Mouse (Mus musculus) kidney, postnatal 0 days (tissue): ENCODE measurements at regions not wholly inside any gene's neighbourhood (a gene's known extent, or its start where the extent isn't known, plus 50 kb on each side); places are given as distances from the start of the nearest gene placed in this dataset.
A peak's percentile ranks its signal among the peaks of the same experiment; 100 is the strongest.

Experiments
- ATAC-seq: fragments of 200-750 bp; cut with Nextera tagmentation; replicated peaks from 2 replicates; pipeline ENCODE4 v1.8.0; 2017; ENCODE audit warnings: low read depth, moderate number of reproducible peaks, moderate TSS enrichment, moderate library complexity; ENCODE audit not compliant: low FRiP score
- DNase-seq: peaks from one replicate; pipeline ENCODE4 v3.0.0-alpha.2; 2016; ENCODE audit warnings: low spot score
- H3K27ac ChIP-seq: fragments of 300-500 bp; sonication (generic); 2 replicates; pipeline ENCODE4 v1.5.1; 2014; ENCODE audit warnings: mild to moderate bottlenecking
- H3K27me3 ChIP-seq: fragments of 300-500 bp; sonication (generic); 2 replicates; pipeline ENCODE4 v1.6.1; 2014; ENCODE audit warnings: low read length, mixed read lengths; ENCODE audit not compliant: insufficient read depth
- H3K36me3 ChIP-seq: fragments of 300-500 bp; sonication (generic); 2 replicates; pipeline ENCODE4 v1.6.1; 2014; ENCODE audit warnings: low read length, mixed read lengths; ENCODE audit not compliant: insufficient read depth
- H3K4me1 ChIP-seq: fragments of 300-500 bp; sonication (generic); replicated peaks from 2 replicates; pipeline ENCODE4 v1.6.1; 2014; ENCODE audit warnings: antibody characterized with exemption, low read length, mixed read lengths; ENCODE audit not compliant: insufficient read depth
- H3K4me2 ChIP-seq: fragments of 300-500 bp; sonication (generic); 2 replicates; pipeline ENCODE4 v1.6.1; 2014; ENCODE audit warnings: mild to moderate bottlenecking, low read length, moderate library complexity, mixed read lengths
- H3K4me3 ChIP-seq: fragments of 300-500 bp; sonication (generic); replicated peaks from 2 replicates; pipeline ENCODE4 v1.5.1; 2014; ENCODE audit warnings: low read depth, low read length
- H3K9ac ChIP-seq: fragments of 300-500 bp; sonication (generic); 2 replicates; pipeline ENCODE4 v1.6.1; 2014; ENCODE audit warnings: low read depth, low read length
- H3K9me3 ChIP-seq: fragments of 300-500 bp; sonication (generic); replicated peaks from 2 replicates; pipeline ENCODE4 v1.6.1; 2016; ENCODE audit warnings: low read length, inconsistent platforms, mixed read lengths
- CTCF ChIP-seq: IDR thresholded peaks from 2 replicates; pipeline ENCODE4 v1.5.1; 2016; ENCODE audit warnings: antibody characterized with exemption, low read depth, mild to moderate bottlenecking, moderate library complexity
- WGBS: fragments of 180-500 bp; shearing (Covaris S2); extraction: QIAGEN DNeasy Blood & Tissue Kit; methylation state at CpG from one replicate; pipeline ENCODE4 v1.1.7; 2014; 5-methylcytosine and 5-hydroxymethylcytosine counted together

DNA sequence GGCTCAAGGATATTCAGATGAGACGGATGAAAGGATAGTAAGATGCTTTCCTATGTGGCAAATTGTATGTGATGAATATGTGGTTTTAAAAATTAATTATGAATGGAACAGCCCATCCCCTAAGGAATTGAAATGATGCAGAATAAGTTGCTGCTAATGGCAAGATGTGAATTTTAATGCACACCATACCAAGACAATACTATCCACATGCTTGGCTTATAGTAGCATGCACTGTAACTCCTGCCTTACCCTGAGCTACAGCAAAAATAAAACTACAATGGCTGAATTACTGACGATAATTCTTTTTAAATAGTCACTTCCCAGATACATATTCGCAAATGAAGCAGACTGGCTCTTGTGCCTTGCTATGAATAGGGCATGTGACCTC is 699.4 kb downstream of the 1700064H15Rik start:
- H3K27ac ChIP-seq: no peak overlapping the region
- no peak for DNase-seq
- ATAC-seq: no peak
- no peak overlapping the region for H3K4me2 ChIP-seq
- H3K9ac ChIP-seq: no peak overlapping the region
- H3K36me3 ChIP-seq: no peaks in the 10 kb centered on the region
- no peak overlapping the region for H3K4me3 ChIP-seq
- no peaks in the 10 kb centered on the region for H3K27me3 ChIP-seq
- no peaks in the 10 kb centered on the region; the same call in 1 of the 2 replicates for H3K9me3 ChIP-seq
- TF ChIP-seq CTCF: no peak
- H3K4me1 ChIP-seq: no peaks in the 10 kb centered on the region
- WGBS: 91% methylated on average over 3 of the region's 3 CpGs

DNA sequence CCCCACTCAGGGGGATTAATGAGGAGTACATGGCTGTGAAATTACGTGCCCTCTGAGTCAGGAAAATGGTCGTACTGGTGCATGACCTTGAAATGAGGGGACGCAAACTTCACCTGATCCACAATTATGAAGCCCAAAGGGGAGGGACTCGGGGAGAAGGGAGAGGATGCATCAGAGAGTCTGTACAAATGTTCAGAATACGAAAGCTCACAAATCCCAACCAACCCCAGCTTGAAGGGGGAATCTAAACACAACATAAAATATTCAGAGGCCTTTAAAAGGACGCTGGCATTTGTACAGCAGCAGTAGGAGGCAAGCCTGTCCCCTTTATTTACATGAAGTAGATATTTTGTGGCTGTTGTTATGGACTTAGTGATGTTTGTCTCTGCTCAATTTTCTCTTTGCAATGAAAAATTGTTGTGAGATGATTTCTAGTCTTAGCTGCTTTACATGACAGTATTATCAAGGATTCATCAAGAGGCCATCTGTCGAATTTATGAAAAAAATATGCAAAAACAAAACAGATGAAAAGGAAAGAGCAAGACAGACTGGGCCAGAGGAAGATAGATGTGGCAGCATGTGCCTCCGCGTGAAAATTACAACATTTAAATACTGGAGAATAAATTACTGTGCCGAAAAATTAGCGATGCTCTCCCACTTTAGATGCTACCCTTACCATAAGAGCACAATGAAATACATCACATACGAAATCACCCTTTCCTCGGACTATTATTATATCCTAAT is 695.3 kb downstream of the 1700064H15Rik start:
- Histone ChIP-seq H3K4me3 (no peak overlapping the region), H3K4me2 (no peak overlapping the region), H3K9me3 (no peaks in the 10 kb centered on the region; the same call in 1 of the 2 replicates), H3K9ac (no peak overlapping the region), H3K27ac (no peak overlapping the region), H3K4me1 (no peaks in the 10 kb centered on the region), H3K36me3 (no peaks in the 10 kb centered on the region), H3K27me3 (no peaks in the 10 kb centered on the region)
- ATAC-seq (no peak), DNase-seq (no peak)
- no peak for TF ChIP-seq CTCF
- 62% methylated on average over 13 of the region's 13 CpGs for WGBS

GRCm38 (mm10) chr3:18934891-18935290 is 693.6 kb downstream of the 1700064H15Rik start:
- H3K4me3 ChIP-seq: no peak overlapping the region
- H3K27me3 ChIP-seq: no peaks in the 10 kb centered on the region
- H3K9me3 ChIP-seq: no peaks in the 10 kb centered on the region
- ATAC-seq (no peak), DNase-seq (no peak)
- H3K4me1 ChIP-seq: no peaks in the 10 kb centered on the region
- WGBS: 90% methylated on average over 2 of the region's 2 CpGs
- no peak overlapping the region for H3K9ac ChIP-seq
- no peak overlapping the region for H3K27ac ChIP-seq
- H3K36me3 ChIP-seq: no peaks in the 10 kb centered on the region
- H3K4me2 ChIP-seq: no peak overlapping the region
- TF ChIP-seq CTCF: no peak

DNA sequence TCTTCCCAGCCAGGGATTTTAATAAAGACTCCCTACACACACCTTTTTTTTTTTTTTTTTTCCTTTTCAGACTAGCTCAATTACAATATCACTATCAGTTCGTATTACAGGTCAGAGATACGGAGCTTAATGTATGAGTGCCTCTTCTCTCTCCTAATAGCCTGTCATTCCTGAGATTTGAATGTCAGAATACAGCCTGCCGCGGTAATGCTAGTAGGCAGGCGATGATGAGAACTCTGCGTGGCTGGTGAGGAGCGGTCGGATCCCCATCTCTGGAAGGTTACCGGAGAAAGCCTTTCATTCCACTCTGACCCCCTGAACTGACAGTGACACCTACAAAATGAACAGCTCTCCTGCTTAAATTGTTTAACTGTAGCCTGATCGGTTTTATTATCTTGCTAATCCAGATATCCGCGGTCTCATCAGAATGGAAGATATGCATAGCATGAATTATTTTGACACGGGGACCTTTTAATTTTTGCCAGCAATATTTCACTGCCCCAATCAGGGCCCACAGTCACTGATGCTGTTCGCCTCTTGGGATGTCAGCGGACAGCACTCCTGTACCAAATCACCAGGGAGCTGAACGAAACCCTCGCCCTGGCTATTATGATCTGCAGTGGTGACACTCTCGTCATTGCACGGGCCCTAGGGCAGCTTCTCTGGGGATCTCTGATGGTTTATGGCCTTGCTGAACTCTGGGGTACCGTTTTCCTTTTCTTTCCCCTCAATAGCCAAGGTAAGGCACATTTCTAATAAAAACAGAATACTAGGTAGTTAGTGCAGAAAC is 690.9 kb downstream of the 1700064H15Rik start:
- Histone ChIP-seq H3K36me3 (no peaks in the 10 kb centered on the region), H3K9ac (no peak overlapping the region), H3K4me2 (no peak overlapping the region), H3K4me3 (no peak overlapping the region), H3K27me3 (no peaks in the 10 kb centered on the region), H3K9me3 (no peaks in the 10 kb centered on the region), H3K4me1 (no peaks in the 10 kb centered on the region), H3K27ac (no peak overlapping the region)
- DNase-seq: no peak
- 61% methylated on average over 20 of the region's 20 CpGs for WGBS
- ATAC-seq: no peak
- no peak for TF ChIP-seq CTCF

DNA sequence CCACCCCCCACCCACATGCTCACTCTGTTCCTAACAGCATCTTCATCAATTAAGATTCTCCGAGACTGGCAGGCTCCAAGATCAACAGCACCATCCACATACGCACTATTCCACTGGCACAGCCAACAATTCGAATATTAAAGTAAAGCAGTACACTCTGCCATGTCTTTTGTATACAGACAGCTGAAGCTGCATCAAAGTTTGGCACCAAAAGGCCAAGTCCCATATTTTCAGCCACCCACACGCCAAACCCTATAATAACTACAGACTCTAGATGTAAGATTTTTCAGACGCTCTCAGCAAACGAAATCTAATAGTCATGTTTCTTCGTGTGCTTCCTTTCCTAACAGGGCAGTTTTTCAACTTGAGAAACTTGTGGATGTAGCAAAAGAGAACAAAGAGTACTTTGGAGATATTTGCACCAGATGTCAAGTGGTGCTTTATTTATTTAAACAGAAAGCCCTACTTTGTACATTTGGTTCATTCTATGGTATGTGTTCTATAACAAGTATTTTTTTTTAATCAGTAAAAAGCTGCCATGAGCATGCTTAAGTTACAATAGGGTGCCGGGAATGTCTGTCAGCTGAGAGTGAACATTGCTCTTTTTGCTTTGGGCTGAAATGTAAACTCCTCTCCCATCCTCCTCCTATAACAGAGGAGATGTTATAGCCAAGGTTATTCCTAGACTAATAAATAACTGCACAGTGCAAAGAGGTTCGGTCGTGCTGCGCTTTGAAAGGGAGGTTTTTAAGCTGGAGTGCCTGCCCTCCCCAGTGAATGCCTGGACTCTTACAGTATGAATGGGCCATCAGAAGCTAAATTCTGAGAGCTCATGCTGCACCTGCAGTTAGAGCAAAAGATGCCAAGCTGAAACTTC is 686.9 kb downstream of the 1700064H15Rik start:
- no peak overlapping the region for H3K4me3 ChIP-seq
- WGBS: 52% methylated on average over 11 of the region's 11 CpGs
- ATAC-seq (no peak), DNase-seq (no peak)
- H3K9me3 ChIP-seq: no peaks in the 10 kb centered on the region
- H3K9ac ChIP-seq: no peak overlapping the region
- no peak overlapping the region for H3K4me2 ChIP-seq
- H3K27me3 ChIP-seq: no peaks in the 10 kb centered on the region
- H3K36me3 ChIP-seq: no peaks in the 10 kb centered on the region
- no peaks in the 10 kb centered on the region for H3K4me1 ChIP-seq
- H3K27ac ChIP-seq: no peak overlapping the region
- no peak for TF ChIP-seq CTCF

GRCm38 (mm10) chr3:18960341-18960740 is 668.1 kb downstream of the 1700064H15Rik start:
- no peak for ATAC-seq

More at GRCm38 (mm10) chr3:18960341-18960740, 668.1 kb downstream of the 1700064H15Rik start:
- no peaks in the 10 kb centered on the region for H3K36me3 ChIP-seq
- no peak overlapping the region for H3K4me2 ChIP-seq
- DNase-seq: peak; percentile 22
- H3K9ac ChIP-seq: no peak overlapping the region
- H3K4me1 ChIP-seq: no peaks in the 10 kb centered on the region
- no peaks in the 10 kb centered on the region for H3K27me3 ChIP-seq
- WGBS: 69% methylated on average over 1 of the region's 1 CpGs
- no peak for TF ChIP-seq CTCF
- no peaks in the 10 kb centered on the region for H3K9me3 ChIP-seq
- no peak overlapping the region for H3K4me3 ChIP-seq
- no peak overlapping the region for H3K27ac ChIP-seq
